Mouse (Mus musculus) myocyte (in vitro differentiated cells): ENCODE measurements at regions not wholly inside any gene's neighbourhood (a gene's known extent, or its start where the extent isn't known, plus 50 kb on each side); places are given as distances from the start of the nearest gene placed in this dataset.

Experiments used
- H3K27me3 ChIP-seq: one replicate; pipeline ENCODE4 v1.6.1; 2011; ENCODE audit not compliant: control insufficient read depth, insufficient read depth, insufficient read length
- H3K36me3 ChIP-seq: one replicate; pipeline ENCODE4 v1.6.1; 2011; ENCODE audit not compliant: control insufficient read depth, insufficient read depth
- H3K4me2 ChIP-seq: one replicate; pipeline ENCODE4 v1.6.1; 2011; ENCODE audit warnings: low read depth, control low read depth
- H3K4me3 ChIP-seq: one replicate; pipeline ENCODE4 v1.5.1; 2011; ENCODE audit warnings: mild to moderate bottlenecking, control low read depth, moderate library complexity
- H3K79me2 ChIP-seq: one replicate; pipeline ENCODE4 v1.6.1; 2011; ENCODE audit not compliant: control insufficient read depth, insufficient read depth
- H3ac ChIP-seq: one replicate; pipeline ENCODE4 v1.6.1; 2011; ENCODE audit not compliant: control insufficient read depth, insufficient read length
- CEBPB ChIP-seq: IDR thresholded peaks from 2 replicates; pipeline ENCODE4 v1.6.1; 2011; ENCODE audit warnings: mild to moderate bottlenecking, moderate library complexity; ENCODE audit not compliant: poor library complexity, insufficient read depth, severe bottlenecking
- E2F4 ChIP-seq: IDR thresholded peaks from one replicate; pipeline ENCODE4 v1.6.1; 2011; ENCODE audit warnings: mild to moderate bottlenecking, control low read depth, moderate library complexity; ENCODE audit not compliant: insufficient read depth
- MAX ChIP-seq: IDR thresholded peaks from one replicate; pipeline ENCODE4 v1.6.1; 2011; ENCODE audit warnings: low read depth, mild to moderate bottlenecking, control low read depth
- MYOD1 ChIP-seq, 3 experiments: IDR thresholded peaks; one replicate each; pipeline ENCODE4 v1.6.1; 2011; ENCODE audit warnings: control low read depth in 2 of 3, low read depth in 2 of 3, mild to moderate bottlenecking in 2 of 3, moderate library complexity in 1 of 3; ENCODE audit not compliant: insufficient read length in 2 of 3, control insufficient read depth in 1 of 3
- MYOG ChIP-seq, 3 experiments: IDR thresholded peaks; one replicate each; pipeline ENCODE4 v1.6.1; 2011; ENCODE audit warnings: control low read depth in 2 of 3, low read depth in 2 of 3, mild to moderate bottlenecking in 2 of 3; ENCODE audit not compliant: insufficient read length in 2 of 3, control insufficient read depth in 1 of 3, insufficient read depth in 1 of 3
- POLR2A ChIP-seq: IDR thresholded peaks from one replicate; pipeline ENCODE4 v1.6.1; 2011; ENCODE audit warnings: low read depth, mild to moderate bottlenecking, control low read depth, moderate library complexity; ENCODE audit not compliant: insufficient read length
- POLR2AphosphoS2 ChIP-seq: IDR thresholded peaks from one replicate; pipeline ENCODE4 v1.6.1; 2011; ENCODE audit warnings: low read depth, control low read depth; ENCODE audit not compliant: insufficient read length
- REST ChIP-seq: IDR thresholded peaks from one replicate; pipeline ENCODE4 v1.6.1; 2011; ENCODE audit warnings: mild to moderate bottlenecking, control low read depth, moderate library complexity; ENCODE audit not compliant: insufficient read depth, insufficient read length
- SRF ChIP-seq: IDR thresholded peaks from one replicate; pipeline ENCODE4 v1.6.1; 2011; ENCODE audit warnings: low read depth; ENCODE audit not compliant: control insufficient read depth, insufficient read length
- TCF12 ChIP-seq: IDR thresholded peaks from one replicate; pipeline ENCODE4 v1.6.1; 2011; ENCODE audit warnings: mild to moderate bottlenecking, control low read depth; ENCODE audit not compliant: poor library complexity, insufficient read depth, severe bottlenecking
- TCF3 ChIP-seq: IDR thresholded peaks from one replicate; pipeline ENCODE4 v1.6.1; 2011; ENCODE audit warnings: low read depth, control low read depth; ENCODE audit not compliant: insufficient read length
- USF1 ChIP-seq: IDR thresholded peaks from one replicate; pipeline ENCODE4 v1.6.1; 2011; ENCODE audit warnings: low read depth, mild to moderate bottlenecking, control low read depth, moderate library complexity

DNA sequence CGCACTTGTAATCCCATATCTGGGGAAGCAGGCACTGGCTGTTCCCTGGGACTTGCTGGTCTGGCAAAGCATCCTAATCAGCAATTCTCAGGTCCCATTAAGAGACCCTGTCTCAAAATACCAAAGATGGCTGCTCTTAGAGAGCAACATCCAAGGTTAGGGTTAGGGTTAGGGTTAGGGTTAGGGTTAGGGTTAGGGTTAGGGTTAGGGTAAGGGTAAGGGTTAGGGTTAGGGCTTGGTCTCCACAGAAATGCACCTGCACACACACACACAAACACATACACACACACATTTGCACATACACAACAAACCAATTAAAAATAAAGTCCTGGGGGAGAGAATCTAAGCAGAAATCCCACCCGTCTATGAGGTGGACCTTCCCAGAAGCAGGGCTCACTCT is 195.8 kb upstream of the Tcerg1l start:
- H3K4me2 ChIP-seq: no peak overlapping the region
- H3K27me3 ChIP-seq: no peaks in the 10 kb centered on the region
- no peaks in the 10 kb centered on the region for H3K36me3 ChIP-seq
- H3K4me3 ChIP-seq: no peak overlapping the region
- no peak overlapping the region for H3ac ChIP-seq
- TF ChIP-seq E2F4: no peak
- no peak for TF ChIP-seq SRF
- no peak for TF ChIP-seq MYOD1 (IDR thresholded peaks at IDR 0.05; ENCODE audit: control insufficient read depth in 1 of 3, insufficient read length in 2 of 3, low read depth in 2 of 3)
- no peak for TF ChIP-seq MAX
- no peak for TF ChIP-seq REST
- no peak for TF ChIP-seq CEBPB
- TF ChIP-seq POLR2A: no peak
- no peaks in the 10 kb centered on the region for H3K79me2 ChIP-seq

DNA sequence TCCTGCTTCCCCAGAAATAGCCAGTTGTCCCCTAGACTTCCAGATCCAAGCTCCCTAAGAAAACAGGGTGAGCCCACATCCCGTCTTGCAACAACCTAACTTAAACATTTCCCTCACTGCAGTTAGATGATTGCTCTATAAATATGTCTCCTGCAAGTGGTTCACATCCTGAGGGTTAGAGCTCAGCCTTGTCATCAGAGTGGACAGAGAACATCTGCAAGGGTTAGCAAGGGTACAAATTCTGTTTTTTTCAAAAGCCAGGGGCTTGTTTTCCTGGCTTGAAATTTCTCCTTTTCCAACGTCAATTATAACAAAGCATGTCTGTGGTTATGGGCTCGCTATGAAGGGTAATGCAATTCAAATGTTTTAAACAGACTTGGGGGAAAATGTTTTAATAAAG is 169.8 kb upstream of the Tcerg1l start:
- TF ChIP-seq POLR2A (no peak), POLR2AphosphoS2 (no peak), E2F4 (no peak), TCF12 (no peak), MYOD1 (IDR thresholded peaks at IDR 0.05; ENCODE audit: control insufficient read depth in 1 of 3, insufficient read length in 2 of 3, low read depth in 2 of 3) (no peak), TCF3 (no peak), SRF (no peak), USF1 (no peak)

DNA sequence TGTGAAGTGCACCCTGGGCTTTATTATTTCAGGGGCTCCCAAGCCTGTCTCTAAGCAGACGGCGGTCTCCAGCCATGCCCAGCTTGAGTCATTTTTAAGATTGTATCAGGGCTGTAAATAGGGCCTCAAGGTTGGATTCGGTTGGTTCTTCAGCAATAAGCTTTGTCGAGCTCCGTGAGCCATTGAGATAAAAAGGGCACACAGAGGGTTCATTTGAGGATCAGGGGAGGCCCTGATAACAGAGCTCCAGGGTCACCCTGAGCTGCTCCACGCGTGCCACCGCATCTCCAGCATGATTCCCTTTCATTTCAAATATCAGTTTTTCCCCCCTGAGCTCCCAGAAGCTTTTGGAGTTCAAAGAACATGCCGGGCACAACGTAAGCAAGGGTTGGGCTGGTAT is 154.1 kb upstream of the Tcerg1l start:
- TF ChIP-seq SRF: no peak
- no peak for TF ChIP-seq MAX
- no peak for TF ChIP-seq TCF3
- no peak for TF ChIP-seq MYOG (IDR thresholded peaks at IDR 0.05; ENCODE audit: control insufficient read depth in 1 of 3, insufficient read depth in 1 of 3, insufficient read length in 2 of 3, low read depth in 2 of 3)
- TF ChIP-seq USF1: no peak
- no peak for TF ChIP-seq MYOD1 (IDR thresholded peaks at IDR 0.05; ENCODE audit: control insufficient read depth in 1 of 3, insufficient read length in 2 of 3, low read depth in 2 of 3)
- TF ChIP-seq E2F4: no peak
- no peak for TF ChIP-seq POLR2A
- TF ChIP-seq REST: no peak
- no peak for TF ChIP-seq POLR2AphosphoS2
- no peak for TF ChIP-seq CEBPB
- no peak for TF ChIP-seq TCF12
- Histone ChIP-seq H3K36me3 (no peaks in the 10 kb centered on the region), H3ac (no peak overlapping the region), H3K79me2 (no peaks in the 10 kb centered on the region), H3K27me3 (no peaks in the 10 kb centered on the region), H3K4me3 (no peak overlapping the region), H3K4me2 (no peak overlapping the region)

More for the DNA sequence above, 169.8 kb upstream of the Tcerg1l start:
- no peak overlapping the region for H3ac ChIP-seq
- no peaks in the 10 kb centered on the region for H3K79me2 ChIP-seq
- H3K4me2 ChIP-seq: no peak overlapping the region
- H3K27me3 ChIP-seq: no peaks in the 10 kb centered on the region
- no peak overlapping the region for H3K4me3 ChIP-seq
- no peaks in the 10 kb centered on the region for H3K36me3 ChIP-seq

DNA sequence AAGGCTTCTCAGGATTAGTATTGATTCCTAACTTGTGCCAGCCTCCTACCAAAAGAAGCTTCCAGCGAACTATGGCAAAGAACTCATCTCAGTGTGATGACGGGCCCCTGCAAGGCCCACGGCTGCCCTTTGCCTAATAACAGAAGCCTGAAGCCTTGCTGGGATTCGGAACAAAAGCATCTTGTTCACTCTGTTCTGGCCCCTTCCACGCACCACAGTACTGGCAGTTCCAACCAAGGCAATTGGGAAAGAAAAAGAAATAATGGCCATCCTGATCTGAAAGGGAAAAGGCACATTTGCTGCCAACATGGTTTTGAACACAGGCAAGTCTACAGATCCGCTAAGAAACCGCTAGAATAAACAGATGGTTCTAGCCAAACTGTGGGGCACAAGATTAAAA is 150.4 kb upstream of the Tcerg1l start:
- Histone ChIP-seq H3K4me3 (no peak overlapping the region), H3K4me2 (no peak overlapping the region), H3K27me3 (no peaks in the 10 kb centered on the region), H3K36me3 (no peaks in the 10 kb centered on the region), H3ac (no peak overlapping the region), H3K79me2 (no peaks in the 10 kb centered on the region)
- TF ChIP-seq MAX: no peak
- no peak for TF ChIP-seq CEBPB
- TF ChIP-seq MYOD1 (IDR thresholded peaks at IDR 0.05; ENCODE audit: control insufficient read depth in 1 of 3, insufficient read length in 2 of 3, low read depth in 2 of 3): no peak
- no peak for TF ChIP-seq TCF3
- no peak for TF ChIP-seq REST
- no peak for TF ChIP-seq USF1
- no peak for TF ChIP-seq POLR2AphosphoS2
- no peak for TF ChIP-seq TCF12
- no peak for TF ChIP-seq POLR2A
- TF ChIP-seq SRF: no peak
- TF ChIP-seq E2F4: no peak
- TF ChIP-seq MYOG (IDR thresholded peaks at IDR 0.05; ENCODE audit: control insufficient read depth in 1 of 3, insufficient read depth in 1 of 3, insufficient read length in 2 of 3, low read depth in 2 of 3): no peak

DNA sequence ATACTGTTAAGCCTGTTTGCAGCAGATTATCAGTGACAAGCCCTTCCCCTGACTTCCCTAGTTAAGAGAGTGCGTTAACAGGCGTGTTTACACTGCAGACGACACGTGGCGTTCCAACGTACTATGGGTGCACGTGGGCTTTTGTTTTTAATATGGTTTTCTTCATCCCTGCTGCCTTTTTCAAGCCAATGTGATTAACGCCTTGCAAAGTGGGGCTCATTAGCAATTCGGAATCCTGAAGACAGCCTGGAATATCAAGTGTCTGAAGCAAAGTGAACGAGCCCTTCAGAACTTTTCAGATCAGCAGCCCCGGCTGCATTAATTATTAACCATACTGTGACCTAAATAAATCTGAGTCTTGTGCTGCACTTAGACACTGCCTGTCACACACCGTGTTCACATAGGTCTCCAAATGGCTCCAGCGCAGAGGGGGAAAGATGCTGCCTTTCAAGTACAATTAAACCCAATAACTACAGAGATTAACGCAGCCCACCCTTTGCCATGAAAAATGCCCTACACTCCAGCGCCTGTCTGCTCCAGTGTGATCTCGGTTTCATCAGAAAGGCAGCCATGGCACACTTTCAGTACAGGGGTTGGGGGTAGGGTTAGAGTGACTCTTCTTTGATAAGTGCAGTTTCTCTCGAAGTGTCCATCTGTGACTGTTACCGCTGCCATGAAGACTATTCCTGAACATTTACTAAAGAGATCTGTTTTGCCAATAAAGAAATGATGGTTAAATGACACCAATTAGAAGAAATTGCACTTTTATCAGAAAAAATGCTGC is 140.7 kb upstream of the Tcerg1l start:
- no peak overlapping the region for H3K4me3 ChIP-seq
- H3K36me3 ChIP-seq: no peaks in the 10 kb centered on the region
- no peak overlapping the region for H3K4me2 ChIP-seq
- TF ChIP-seq MYOD1 (IDR thresholded peaks at IDR 0.05; ENCODE audit: control insufficient read depth in 1 of 3, insufficient read length in 2 of 3, low read depth in 2 of 3) (no peak), SRF (no peak), CEBPB (no peak), E2F4 (no peak), USF1 (no peak), MAX (no peak), MYOG (IDR thresholded peaks at IDR 0.05; ENCODE audit: control insufficient read depth in 1 of 3, insufficient read depth in 1 of 3, insufficient read length in 2 of 3, low read depth in 2 of 3) (no peak)
- H3ac ChIP-seq: no peak overlapping the region
- H3K27me3 ChIP-seq: no peaks in the 10 kb centered on the region
- H3K79me2 ChIP-seq: no peaks in the 10 kb centered on the region
